Mouse (Mus musculus) ovary, adult 18-20 months (tissue): ENCODE measurements around the gene Rnaseh2c.
A peak's percentile ranks its signal among the peaks of the same experiment; 100 is the strongest.

Experiments
- DNase-seq: peaks from one replicate; pipeline ENCODE4 v3.0.0; 2022; ENCODE audit warnings: low spot score, mixed read lengths

The Rnaseh2c gene

DNA sequence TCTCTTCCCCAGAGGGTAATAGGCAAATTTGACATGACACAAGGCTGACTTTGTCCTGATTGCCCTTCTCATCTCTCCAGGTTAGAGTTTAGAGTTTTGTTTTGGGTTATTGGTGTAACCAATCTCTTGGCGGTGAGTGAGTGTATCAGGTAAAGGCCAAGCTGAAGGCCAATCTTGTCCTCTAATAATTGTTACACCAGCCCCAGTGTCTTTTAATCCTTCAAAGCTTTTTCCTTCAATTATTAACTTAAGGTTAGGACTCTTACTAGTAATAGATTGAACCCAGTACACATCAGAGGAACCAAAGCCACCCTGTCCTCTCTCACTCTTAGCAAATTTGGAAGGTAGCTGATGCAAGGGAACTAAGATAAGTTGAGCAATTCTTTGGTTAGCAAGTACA lies 26.3 kb upstream of the Rnaseh2c start:
- no peak for DNase-seq

- DNase-seq: no peak
These were observed 21.7 kb upstream of the Rnaseh2c start for GRCm38 (mm10) chr19:5579971-5580370.

- DNase-seq: no peak
These were observed 20.9 kb upstream of the Rnaseh2c start for GRCm38 (mm10) chr19:5580776-5581175.

DNA sequence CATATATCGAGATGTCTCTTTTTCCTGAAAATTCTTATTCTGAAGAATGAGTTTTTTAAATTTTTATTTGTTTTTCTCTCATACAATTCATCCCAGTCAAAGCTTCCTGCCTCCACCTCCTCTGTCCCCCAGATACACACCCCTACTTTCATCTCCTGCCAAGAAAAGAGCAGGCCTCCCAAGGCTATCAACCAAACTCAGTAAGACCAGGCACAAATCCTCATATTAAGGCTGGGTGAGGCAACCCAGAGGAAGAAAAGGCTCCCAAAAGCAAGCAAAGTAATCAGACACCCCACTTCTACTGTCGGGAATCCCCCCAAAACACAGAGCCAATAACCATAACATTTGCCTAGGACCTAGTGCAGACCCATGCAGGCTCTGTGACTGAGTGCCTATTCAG lies 19.7 kb upstream of the Rnaseh2c start:
- DNase-seq: no peak

DNA sequence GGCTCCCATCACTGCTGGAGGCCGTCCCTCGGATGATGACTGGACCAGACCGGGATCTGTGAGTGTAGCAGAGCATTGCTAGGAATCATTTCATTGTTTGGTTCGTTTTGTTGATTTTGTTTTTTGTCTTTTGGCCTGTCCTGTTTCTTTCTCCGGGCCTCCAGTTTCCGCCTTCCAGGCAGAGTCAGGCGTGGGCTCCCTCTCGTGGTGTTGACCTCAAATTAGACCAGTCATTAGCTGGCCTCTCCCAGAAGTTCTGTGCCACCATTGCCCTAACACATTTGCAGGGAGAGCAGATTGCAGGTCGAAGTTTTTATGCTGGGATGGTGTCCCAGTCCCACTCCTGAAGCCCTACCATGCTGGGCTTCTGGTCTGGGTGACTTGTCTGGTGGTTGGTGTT lies 12.5 kb upstream of the Rnaseh2c start:
- DNase-seq: no peak

- DNase-seq: no peak
These were observed 9.8 kb upstream of the Rnaseh2c start for GRCm38 (mm10) chr19:5591888-5592287.

GRCm38 (mm10) chr19:5599224-5599623 lies 2.4 kb upstream of the Rnaseh2c start:
- DNase-seq: no peak

DNA sequence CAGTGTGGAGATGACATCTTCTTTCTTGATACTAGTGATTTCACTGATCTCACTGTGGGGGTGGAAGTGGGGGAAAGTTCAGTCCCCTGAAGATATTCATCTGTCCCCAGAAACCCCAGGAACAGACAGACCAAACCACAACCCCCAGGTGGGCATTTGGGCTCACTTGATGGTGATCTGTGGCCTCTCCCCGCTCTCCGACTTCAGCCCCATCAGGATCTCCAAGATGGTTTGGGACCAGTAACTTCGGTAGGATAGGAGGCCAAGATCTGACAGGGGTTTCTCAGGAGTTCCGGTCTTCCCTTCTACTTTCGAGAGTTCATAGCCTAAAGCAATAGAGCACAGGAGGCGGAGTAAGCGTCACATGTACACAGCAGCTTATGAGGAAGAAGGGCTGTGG lies 2.0 kb downstream of the Rnaseh2c start:
- DNase-seq: no peak

DNA sequence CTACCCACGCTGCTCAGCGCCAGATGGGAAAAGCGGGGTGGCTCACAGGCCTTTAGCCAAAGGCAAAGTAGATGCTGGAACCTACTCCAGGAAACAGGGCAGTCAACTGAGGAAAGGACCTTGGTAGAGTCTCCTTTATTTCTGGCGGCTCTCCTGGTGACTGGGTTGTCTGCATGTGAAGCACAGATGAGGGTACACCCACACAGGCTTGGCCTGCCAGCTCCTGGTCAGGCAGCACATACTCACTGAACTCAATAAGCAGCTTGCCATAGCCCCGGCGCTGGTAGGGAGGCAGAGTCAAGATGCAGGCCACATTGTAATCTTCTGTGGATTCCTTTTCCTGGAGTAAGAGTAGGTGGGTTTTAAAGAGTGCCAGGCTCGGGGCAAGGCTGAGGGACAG lies 3.5 kb downstream of the Rnaseh2c start:
- no peak for DNase-seq

GRCm38 (mm10) chr19:5606196-5606595 lies 4.5 kb downstream of the Rnaseh2c start:
- no peak for DNase-seq

- no peak for DNase-seq
These were observed 6.2 kb downstream of the Rnaseh2c start for GRCm38 (mm10) chr19:5607705-5608410.

GRCm38 (mm10) chr19:5608707-5609106 lies 7.0 kb downstream of the Rnaseh2c start:
- DNase-seq: no peak

DNA sequence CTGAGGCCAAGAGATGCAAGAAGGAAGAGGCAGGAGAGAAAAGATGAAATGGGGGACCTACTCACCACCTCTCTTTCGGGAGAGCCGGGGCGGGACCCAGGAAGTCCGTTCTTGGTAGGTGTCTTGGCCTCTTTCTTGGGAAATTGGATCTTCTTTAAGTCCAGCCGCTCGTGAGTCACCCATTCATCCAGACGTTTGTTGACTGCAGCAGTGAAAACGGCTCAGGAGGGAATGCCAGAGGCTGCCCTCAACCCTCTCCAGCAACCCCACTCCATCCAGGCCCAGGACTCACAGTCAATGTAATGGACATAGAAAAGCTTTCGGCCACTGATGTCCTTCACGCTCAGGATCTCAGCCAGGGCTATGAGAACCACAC lies 7.5 kb downstream of the Rnaseh2c start:
- no peak for DNase-seq

DNA sequence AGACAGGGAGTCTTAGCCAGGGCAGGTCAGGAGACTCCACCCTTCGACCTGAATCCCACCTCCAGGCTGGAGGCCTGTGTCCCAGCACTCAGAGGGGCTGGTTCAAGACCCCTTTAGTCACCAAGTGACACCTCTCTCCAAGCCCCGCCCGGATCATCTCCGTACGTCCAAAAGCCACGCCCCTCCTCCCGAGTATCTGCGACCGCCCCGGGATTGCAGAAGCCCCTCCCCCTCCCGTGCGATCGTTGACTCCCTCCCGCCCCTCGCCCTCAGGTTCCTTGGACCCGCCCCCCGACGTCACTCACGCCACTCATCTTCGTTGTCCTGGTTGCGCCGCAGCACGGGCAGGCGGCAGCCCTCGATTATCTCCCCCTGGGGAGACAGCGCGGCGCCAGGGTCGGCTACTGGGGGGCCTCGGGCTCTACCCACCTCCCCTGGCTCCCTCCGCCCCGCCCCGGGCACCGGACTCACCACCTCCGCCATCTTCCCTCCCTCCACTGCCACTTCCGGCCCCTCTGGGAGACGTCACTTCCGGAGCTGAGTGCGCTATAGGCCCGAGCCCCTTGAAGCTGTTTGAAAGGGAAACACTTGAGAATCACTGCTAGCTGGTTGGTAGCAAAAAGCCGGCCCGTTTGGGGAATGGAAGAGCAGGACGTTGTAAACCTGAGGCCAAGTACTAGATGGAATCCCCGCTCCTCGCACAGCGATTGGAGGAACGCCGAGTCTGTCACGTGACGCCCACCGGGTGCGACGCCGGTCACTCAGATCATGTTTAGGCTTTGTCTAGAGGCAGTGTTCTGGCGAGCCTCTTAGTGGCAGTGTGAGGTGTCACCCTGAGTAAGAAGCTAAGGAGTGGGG lies 8.1 kb downstream of the Rnaseh2c start, which contains the start of gene Kat5:
Gene Kat5 (minus strand): TSS at position 691 of the 858 bp plus-strand sequence.
- DNase-seq: peak; percentile 81

DNA sequence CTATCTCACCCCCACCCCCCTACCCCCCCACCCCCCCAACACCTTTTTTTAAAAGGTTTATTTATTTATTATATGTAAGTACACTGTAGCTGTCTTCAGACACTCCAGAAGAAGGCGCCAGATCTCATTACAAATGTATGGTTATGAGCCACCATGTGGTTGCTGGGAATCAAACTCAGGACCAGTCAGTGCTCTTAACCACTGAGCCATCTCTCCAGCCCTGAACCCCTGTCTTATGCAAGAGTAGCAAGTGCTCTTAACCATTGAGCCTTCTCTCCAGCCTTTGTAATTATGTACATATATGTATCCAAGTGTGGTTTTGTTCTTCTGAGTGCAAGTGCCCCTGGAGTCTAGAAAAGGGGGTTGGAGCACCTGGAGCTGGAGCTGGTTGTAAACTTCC lies 10.3 kb downstream of the Rnaseh2c start:
- DNase-seq: no peak

DNA sequence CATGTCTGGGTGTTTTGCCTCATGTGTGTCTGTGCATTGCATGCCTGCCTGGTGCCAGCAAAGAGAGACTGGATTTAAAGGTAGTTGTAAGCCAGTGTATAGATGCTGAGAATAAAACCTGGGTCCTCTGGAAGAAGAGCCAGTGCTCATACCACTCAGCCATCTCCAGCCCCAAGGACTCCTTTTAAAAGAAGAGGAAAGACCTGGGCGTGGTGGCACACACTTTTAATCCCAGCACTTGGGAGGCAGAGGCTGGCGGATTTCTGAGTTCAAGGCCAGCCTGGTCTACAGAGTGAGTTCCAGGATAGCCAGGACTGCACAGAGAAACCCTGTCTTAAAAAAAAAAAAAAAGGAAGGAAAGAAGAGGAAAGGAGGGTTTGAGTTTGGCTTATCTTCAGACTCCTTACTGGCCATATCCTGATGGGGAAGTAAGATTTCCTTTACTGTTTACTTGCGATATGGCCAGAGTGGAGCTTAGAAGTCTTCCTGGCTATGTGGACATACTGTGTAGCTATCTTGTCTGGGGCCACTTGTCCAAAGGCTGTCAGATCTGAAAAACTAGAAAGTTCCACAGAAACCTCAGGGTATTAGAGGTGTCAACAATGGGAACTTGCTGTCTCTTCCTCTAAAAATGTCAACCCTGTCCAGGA lies 11.2 kb downstream of the Rnaseh2c start:
- no peak for DNase-seq

DNA sequence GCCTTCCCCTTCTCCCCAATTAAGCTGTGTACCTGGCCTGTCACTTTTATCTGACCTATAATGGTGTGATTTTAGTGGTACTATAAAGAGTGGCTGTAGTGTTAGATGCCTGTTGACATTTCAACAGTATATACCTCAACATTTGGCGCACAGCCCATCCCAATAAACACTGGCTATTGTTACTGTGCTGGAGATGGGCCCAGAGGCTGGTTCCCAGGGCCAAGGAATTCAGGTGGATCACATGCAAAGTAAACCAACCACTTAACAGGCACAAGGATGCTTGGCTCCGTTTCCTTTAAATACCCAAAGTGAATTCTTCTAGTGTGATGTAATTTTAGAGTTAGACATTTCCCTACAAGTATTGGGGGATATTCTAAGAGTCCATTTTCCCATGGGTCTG lies 13.3 kb downstream of the Rnaseh2c start:
- DNase-seq: no peak

DNA sequence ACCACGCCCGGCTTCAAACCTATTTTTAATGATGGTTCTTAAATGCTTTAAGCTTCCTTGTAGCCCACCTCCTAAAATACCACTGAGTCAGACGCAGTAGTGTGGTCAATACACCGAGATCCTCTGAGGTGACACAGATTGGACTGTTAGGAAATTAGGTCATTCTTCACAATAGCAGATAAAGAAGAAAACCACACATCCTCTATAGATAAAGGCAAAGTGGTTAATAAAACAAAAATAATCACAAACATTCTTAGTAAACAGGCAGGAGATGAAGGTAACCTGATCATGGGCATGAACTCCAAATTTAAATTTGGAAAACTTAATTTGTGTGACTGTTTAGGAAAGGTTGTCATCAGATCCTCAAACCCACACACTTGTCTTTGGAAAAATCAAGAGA lies 18.3 kb downstream of the Rnaseh2c start:
- no peak for DNase-seq

- no peak for DNase-seq
These were observed 20.2 kb downstream of the Rnaseh2c start for GRCm38 (mm10) chr19:5621884-5622283.

GRCm38 (mm10) chr19:5625311-5625710 lies 23.6 kb downstream of the Rnaseh2c start:
- no peak for DNase-seq

DNA sequence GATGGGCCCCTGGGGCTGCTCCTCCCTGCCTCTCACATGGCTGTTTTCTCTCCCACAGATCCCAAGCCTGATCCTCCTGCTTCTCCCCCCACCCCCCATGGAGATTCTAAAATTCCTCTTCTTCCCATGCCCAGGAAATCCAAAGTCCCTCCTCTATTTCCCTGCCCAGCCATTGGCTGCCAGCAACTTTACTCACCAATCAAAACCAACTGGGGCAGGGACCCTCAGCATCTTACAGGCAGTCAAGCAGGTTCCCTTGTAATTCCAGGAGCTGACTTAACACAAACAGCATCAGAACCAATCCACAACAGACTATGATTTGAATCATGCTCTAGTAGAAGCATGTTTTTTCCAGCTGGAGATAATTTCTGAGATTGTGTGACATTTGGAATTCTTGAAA lies 28.2 kb downstream of the Rnaseh2c start:
- no peak for DNase-seq

DNA sequence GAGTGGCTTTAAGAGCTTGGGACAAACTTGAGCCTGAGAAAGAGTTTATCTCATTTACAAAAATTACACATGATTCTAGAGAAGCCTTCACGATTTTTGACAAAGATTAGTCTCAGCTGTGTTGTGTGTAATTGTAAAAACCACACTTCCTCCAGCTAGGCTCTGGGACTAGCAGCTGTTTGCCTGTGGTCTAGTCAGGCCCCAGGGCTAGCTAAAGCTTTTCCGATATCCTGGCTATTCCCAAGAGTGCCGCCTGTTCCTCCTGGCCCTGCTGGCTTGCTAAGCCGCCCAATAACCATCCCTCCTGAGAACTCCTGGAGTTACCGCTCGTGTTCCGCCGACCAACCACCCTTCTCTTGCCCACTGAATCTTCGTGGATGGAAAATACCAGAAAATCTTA lies 30.4 kb downstream of the Rnaseh2c start:
- DNase-seq: no peak

DNA sequence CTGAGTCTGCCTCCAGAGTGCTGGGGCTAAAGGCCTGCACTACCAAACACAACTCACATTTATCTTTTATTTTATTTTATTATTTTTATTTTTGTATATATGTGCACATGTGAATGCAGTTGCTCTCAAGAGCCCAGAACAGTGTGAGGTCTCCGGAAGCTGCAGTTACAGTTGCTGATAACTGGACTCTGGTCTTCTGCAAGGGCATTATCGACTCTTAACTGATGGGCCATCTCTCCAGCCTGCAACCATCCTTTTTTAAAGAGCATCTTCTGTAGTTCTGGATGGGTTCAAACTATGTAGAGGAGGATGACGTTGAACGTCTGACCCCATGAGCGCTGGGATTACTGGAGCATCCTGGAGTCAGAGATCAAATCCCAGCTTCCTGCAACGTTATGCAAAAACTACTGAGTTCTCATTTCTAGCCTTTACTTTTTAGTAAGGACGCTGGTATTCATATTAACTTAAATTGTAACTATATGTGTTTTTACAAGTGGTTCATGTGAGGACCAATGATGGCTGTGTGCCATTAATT lies 34.4 kb downstream of the Rnaseh2c start:
- DNase-seq: no peak
